Mouse (Mus musculus) adrenal gland, postnatal 36 days (tissue): ENCODE measurements around the gene Unc80. TPM values are rescaled to one million over a fixed set of nuclear protein-coding genes. Genes with fewer than 3 reads are reported as not detected.

ENCODE experiments used
- DNase-seq, 2 experiments: peaks; one replicate each; pipeline ENCODE4 v3.0.0; 2021; ENCODE audit warnings: mixed read lengths in 1 of 2
- long read RNA-seq, 2 experiments: library from polyadenylated mRNA; stranded (forward); transcript quantifications; one replicate each; pipeline ENCODE4 v2.0.0; 2021; ENCODE audit warnings: borderline sequencing depth in 2 of 2
- total RNA-seq, 2 experiments: library from RNA; stranded (reverse); gene quantifications; 2 replicates each; pipeline ENCODE4 v1.2.3; 2021

Unc80 gene
- total RNA-seq: 1 to 10 TPM; 8.6 to 9.3 TPM
- long read RNA-seq, experiment 1, partial matches to known transcripts: 0 of 1 reads
- long read RNA-seq, experiment 1, other reads (novel, unspliced or antisense): 1 of 1 reads
- long read RNA-seq, experiment 2: 0 reads

- DNase-seq: peak; percentile 75 to 81
Observed at GRCm38 (mm10) chr1:66467821-66468703, at the start of gene Unc80. Gene Unc80 (plus strand): TSS chr1:66468367.

GRCm38 (mm10) chr1:66426073-66426472 lies 42.1 kb upstream of the Unc80 start:
- no peak for DNase-seq

GRCm38 (mm10) chr1:66430962-66431361 lies 37.2 kb upstream of the Unc80 start:
- DNase-seq: no peak

- DNase-seq: no peak
Observed at GRCm38 (mm10) chr1:66431472-66431871, 36.7 kb upstream of the Unc80 start.

- DNase-seq: no peak
Observed at GRCm38 (mm10) chr1:66438069-66438468, 30.1 kb upstream of the Unc80 start.

GRCm38 (mm10) chr1:66442922-66443321 lies 25.2 kb upstream of the Unc80 start:
- no peak for DNase-seq

GRCm38 (mm10) chr1:66449471-66449870 lies 18.7 kb upstream of the Unc80 start:
- no peak for DNase-seq

GRCm38 (mm10) chr1:66456580-66456979 lies 11.6 kb upstream of the Unc80 start:
- no peak for DNase-seq

- no peak for DNase-seq
Observed at GRCm38 (mm10) chr1:66457747-66458146, 10.4 kb upstream of the Unc80 start.

- DNase-seq: no peak
Observed at GRCm38 (mm10) chr1:66459394-66459793, 8.8 kb upstream of the Unc80 start.

GRCm38 (mm10) chr1:66460850-66461249 lies 7.3 kb upstream of the Unc80 start:
- no peak for DNase-seq

- DNase-seq: no peak
Observed at GRCm38 (mm10) chr1:66468704-66469020, 495 bp downstream of the Unc80 start.

- DNase-seq: no peak
Observed at GRCm38 (mm10) chr1:66482751-66483150, 14.6 kb downstream of the Unc80 start.

- no peak for DNase-seq
Observed at GRCm38 (mm10) chr1:66493064-66493463, 24.9 kb downstream of the Unc80 start.

GRCm38 (mm10) chr1:66495310-66496012 lies 27.3 kb downstream of the Unc80 start:
- no peak for DNase-seq

- no peak for DNase-seq
Observed at GRCm38 (mm10) chr1:66550812-66551211, 82.6 kb downstream of the Unc80 start.

GRCm38 (mm10) chr1:66552396-66552966 lies 84.3 kb downstream of the Unc80 start:
- DNase-seq: no peak

- no peak for DNase-seq
Observed at GRCm38 (mm10) chr1:66561636-66562270, 93.6 kb downstream of the Unc80 start.

- DNase-seq: no peak
Observed at GRCm38 (mm10) chr1:66562332-66562731, 94.2 kb downstream of the Unc80 start.

- no peak for DNase-seq
Observed at GRCm38 (mm10) chr1:66569736-66570135, 101.6 kb downstream of the Unc80 start.

- no peak for DNase-seq
Observed at GRCm38 (mm10) chr1:66597163-66597788, 129.1 kb downstream of the Unc80 start.

GRCm38 (mm10) chr1:66608304-66608703 lies 140.1 kb downstream of the Unc80 start:
- DNase-seq: no peak
